Mouse (Mus musculus) bone marrow macrophage, adult 2 months (primary cell): Measurements from ENCODE around the gene Gm5447.

ENCODE experiments used
- CTCF ChIP-seq: IDR thresholded peaks from 2 replicates; pipeline ENCODE4 v1.5.1; 2012; ENCODE audit warnings: low read depth, mild to moderate bottlenecking, low read length, moderate library complexity
- POLR2A ChIP-seq: IDR thresholded peaks from 2 replicates; pipeline ENCODE4 v1.6.1; 2012; ENCODE audit warnings: mild to moderate bottlenecking, low read depth, low read length, borderline replicate concordance

DNA sequence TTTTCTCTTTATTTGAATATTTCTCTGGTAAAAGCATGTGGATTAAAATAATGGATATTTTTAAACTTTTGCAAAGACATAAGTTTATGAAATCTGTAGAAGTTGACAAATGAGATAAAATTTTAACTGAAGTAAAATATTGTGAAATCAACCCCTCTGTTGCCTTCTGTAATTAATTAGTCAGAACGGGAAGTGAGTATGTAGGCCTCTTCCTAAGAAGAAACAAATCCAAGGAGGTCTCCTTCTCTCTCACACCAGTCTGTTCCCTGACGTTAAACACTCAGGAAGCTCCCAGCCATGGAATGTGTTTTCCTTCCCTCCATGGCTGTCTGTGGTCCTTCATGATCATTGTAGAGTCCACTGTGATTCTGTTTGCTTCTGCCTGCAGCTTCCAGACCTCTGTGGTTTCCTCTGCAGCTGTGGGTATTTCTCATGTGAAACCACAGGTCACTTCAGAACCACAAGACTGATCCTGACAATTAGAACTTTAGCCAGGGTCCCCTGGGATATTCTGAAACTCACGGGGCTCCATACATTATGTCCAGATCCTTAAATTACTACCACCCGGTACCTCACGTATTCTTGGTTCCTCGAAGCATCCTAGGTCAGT is 20.4 kb downstream of the Gm5447 start:
- no peak for TF ChIP-seq POLR2A
- TF ChIP-seq CTCF: no peak
